Comparison of ENCODE assay signal across 9 mouse cellular contexts in the genomic region with DNA sequence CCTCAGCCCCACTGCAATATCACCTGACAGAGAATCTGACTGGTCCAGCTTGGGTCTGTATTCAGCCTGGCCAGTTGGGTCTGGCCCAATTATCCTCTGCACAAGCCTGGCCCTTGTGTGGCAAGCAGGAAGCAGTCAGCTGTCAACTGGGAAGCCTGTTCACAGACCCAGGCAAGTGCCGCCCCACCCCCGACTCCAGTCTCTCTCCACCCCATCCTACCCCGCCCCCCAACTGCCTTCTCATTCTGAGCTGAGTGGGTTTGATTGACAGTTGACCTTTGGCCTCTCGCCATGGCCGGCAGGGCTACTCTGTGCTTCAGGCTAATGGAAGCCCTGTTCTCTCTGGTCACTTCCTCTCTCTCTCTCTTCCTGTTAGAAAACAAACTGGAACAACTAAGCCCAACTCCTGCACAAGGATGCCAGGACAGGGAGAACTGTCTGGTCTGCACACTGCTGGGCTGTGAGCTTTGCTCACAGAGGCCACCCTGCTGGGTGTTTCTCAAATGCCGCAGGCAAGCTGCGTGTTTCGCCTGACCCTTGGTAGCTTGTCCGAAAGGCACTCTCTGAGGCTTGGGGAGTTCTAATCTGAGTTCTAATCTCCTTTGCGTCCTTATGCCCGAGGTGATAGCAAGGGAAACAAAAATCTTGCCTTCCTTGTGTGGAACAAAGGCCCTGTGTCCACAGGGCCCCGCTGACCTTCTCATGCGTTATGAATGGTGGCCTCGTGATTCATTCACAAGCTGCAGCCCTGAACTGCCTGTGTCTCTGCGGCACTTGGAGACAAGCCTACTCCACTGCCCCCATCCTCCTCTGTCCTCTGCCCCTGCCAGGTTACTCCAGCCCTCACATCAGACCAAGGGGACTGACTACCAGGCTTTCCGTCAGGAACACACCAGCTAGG. TPM values are rescaled to one million over a fixed set of nuclear protein-coding genes. Genes with fewer than 3 reads are reported as not detected.
A peak's percentile ranks its signal among the peaks of the same experiment; 100 is the strongest.
DNase-seq lines count a peak whose midpoint lies in the region; ATAC-seq lines count a peak whose summit lies in the region.
"Had no signal": no experiment of that assay in that cellular context is flagged by ENCODE, and none has a peak within 500 bp of the region (broad histone marks: within the 10 kb centered on the region; RNA-seq: fewer than 3 reads in every experiment).

No protein-coding gene starts in this region.

- H3K27me3 ChIP-seq in heart, embryonic 10.5 days (ENCODE audit: insufficient read depth, poor library complexity, severe bottlenecking) = peaks cover 9% of the 10 kb centered on the region; the same call in 1 of the 2 replicates
- H3K27me3 ChIP-seq in hindbrain, embryonic 12.5 days = no peaks in the 10 kb centered on the region
- no peaks in the 10 kb centered on the region for H3K27me3 ChIP-seq in limb, embryonic 13.5 days
- no peaks in the 10 kb centered on the region for H3K27me3 ChIP-seq in midbrain, embryonic 16.5 days (ENCODE audit: control insufficient read depth, insufficient read depth, low read depth, low read length)

- peak; percentile 68 for ATAC-seq in hindbrain, embryonic 12.5 days (ENCODE audit: low FRiP score)
- no peak; the same call in 1 of the 2 replicates for ATAC-seq in limb, embryonic 13.5 days (ENCODE audit: low FRiP score, low read depth)
- peak; percentile 37; the same call in 1 of the 2 replicates for ATAC-seq in midbrain, embryonic 16.5 days

- H3K36me3 ChIP-seq in heart, embryonic 10.5 days = no peaks in the 10 kb centered on the region
- no peaks in the 10 kb centered on the region for H3K36me3 ChIP-seq in hindbrain, embryonic 12.5 days
- no peaks in the 10 kb centered on the region for H3K36me3 ChIP-seq in limb, embryonic 13.5 days
- H3K36me3 ChIP-seq in midbrain, embryonic 16.5 days (ENCODE audit: control insufficient read depth, insufficient read depth, low read length) = no peaks in the 10 kb centered on the region

- WGBS in heart, embryonic 10.5 days = 35% methylated on average over 16 of the region's 16 CpGs
- 4% methylated on average over 16 of the region's 16 CpGs for WGBS in hindbrain, embryonic 12.5 days
- 35% methylated on average over 16 of the region's 16 CpGs for WGBS in limb, embryonic 13.5 days
- 8% methylated on average over 16 of the region's 16 CpGs for WGBS in midbrain, embryonic 16.5 days

- no peaks in the 10 kb centered on the region for H3K9me3 ChIP-seq in heart, embryonic 10.5 days
- no peaks in the 10 kb centered on the region for H3K9me3 ChIP-seq in hindbrain, embryonic 12.5 days (replicated peaks)
- no peaks in the 10 kb centered on the region for H3K9me3 ChIP-seq in limb, embryonic 13.5 days
- H3K9me3 ChIP-seq in midbrain, embryonic 16.5 days (replicated peaks; ENCODE audit: control insufficient read depth, low read length, poor library complexity, severe bottlenecking) = no peaks in the 10 kb centered on the region

- peak; percentile 84 for DNase-seq in heart, embryonic 10.5 days (ENCODE audit: low spot score)
- no peak for DNase-seq in heart, adult 8-10 months (ENCODE audit: low spot score)
- DNase-seq in embryo, embryonic 10 days (ENCODE audit: low spot score) = peak; percentile 95
- no peak for DNase-seq in left cerebral cortex, postnatal 25 days (ENCODE audit: low spot score in 2 of 2)
- no peak for DNase-seq in spleen, postnatal 36 days (ENCODE audit: low spot score in 2 of 2)

- H3K4me3 ChIP-seq in heart, embryonic 10.5 days = no peak overlapping the region
- no peak overlapping the region for H3K4me3 ChIP-seq in hindbrain, embryonic 12.5 days
- no peak overlapping the region for H3K4me3 ChIP-seq in limb, embryonic 13.5 days
- H3K4me3 ChIP-seq in midbrain, embryonic 16.5 days (ENCODE audit: low read depth, low read length) = no peak overlapping the region
- H3K4me3 ChIP-seq: erythroblast, embryonic 14.5 days had no signal

- H3K9ac ChIP-seq in hindbrain, embryonic 12.5 days = no peak overlapping the region
- 0 out of 2 replicates have a peak overlapping the region, but pooled peaks have one; percentile 4 for H3K9ac ChIP-seq in limb, embryonic 13.5 days
- H3K9ac ChIP-seq in midbrain, embryonic 16.5 days (ENCODE audit: low read depth, low read length) = no peak overlapping the region; the same call in 1 of the 2 replicates

- peak overlapping the region; percentile 80 for H3K27ac ChIP-seq in heart, embryonic 10.5 days
- peak overlapping the region; percentile 79 for H3K27ac ChIP-seq in hindbrain, embryonic 12.5 days
- no peak overlapping the region for H3K27ac ChIP-seq in limb, embryonic 13.5 days
- H3K27ac ChIP-seq in midbrain, embryonic 16.5 days (ENCODE audit: low read length) = peak overlapping the region; percentile 43; the same call in 1 of the 2 replicates

- H3K4me2 ChIP-seq in hindbrain, embryonic 12.5 days (replicated peaks) = no peak overlapping the region
- H3K4me2 ChIP-seq in limb, embryonic 13.5 days (replicated peaks) = no peak overlapping the region
- H3K4me2 ChIP-seq in midbrain, embryonic 16.5 days (ENCODE audit: low read length) = no peak overlapping the region

- peaks cover 30% of the 10 kb centered on the region for H3K4me1 ChIP-seq in heart, embryonic 10.5 days
- peaks cover 38% of the 10 kb centered on the region for H3K4me1 ChIP-seq in hindbrain, embryonic 12.5 days
- peaks cover 9% of the 10 kb centered on the region for H3K4me1 ChIP-seq in limb, embryonic 13.5 days
- peaks cover 5% of the 10 kb centered on the region; the same call in 1 of the 2 replicates for H3K4me1 ChIP-seq in midbrain, embryonic 16.5 days (ENCODE audit: control insufficient read depth, insufficient read depth, low read length)

- intact Hi-C loops in left cerebral cortex, postnatal 25 days (cut with DNase I) = no loop called here

RNA-seq across cellular contexts. Expression of gene Tldc1, which starts 13.8 kb away (rescaled TPM):
- 14.5 and 19.8 TPM in 2 replicates for polyA plus RNA-seq in heart, embryonic 10.5 days (2016; fragmentation: Nextera tagmentation; extraction: Ambion mirVana)
- total RNA-seq in heart, adult 8-10 months (2022) = 10 to 100 TPM; 11.3 to 14.3 (median 12.1) TPM
- 11.9 and 12.2 TPM in 2 replicates for polyA plus RNA-seq in hindbrain, embryonic 12.5 days (2016; fragmentation: Nextera tagmentation; extraction: Ambion mirVana)
- 10.3 and 10.7 TPM in 2 replicates for polyA plus RNA-seq in limb, embryonic 13.5 days (2015; fragmentation: Nextera tagmentation; extraction: Ambion mirVana)
- polyA plus RNA-seq in midbrain, embryonic 16.5 days (2015; fragmentation: Nextera tagmentation; extraction: Ambion mirVana) = 10.9 and 12.2 TPM in 2 replicates
- total RNA-seq in left cerebral cortex, postnatal 25 days (2021) = 10 to 100 TPM; 17.0 to 17.4 TPM

RNA-seq across cellular contexts. Expression of gene Cotl1, which starts 48.3 kb away (rescaled TPM):
- polyA plus RNA-seq in heart, embryonic 10.5 days (2016; fragmentation: Nextera tagmentation; extraction: Ambion mirVana) = 55.7 and 62.0 TPM in 2 replicates
- 10 to 100 TPM in 3 of 4 experiments, 1 to 10 TPM in 1; 9.6 to 26.9 (median 11.3) TPM for total RNA-seq in heart, adult 8-10 months (2022)
- polyA plus RNA-seq in hindbrain, embryonic 12.5 days (2016; fragmentation: Nextera tagmentation; extraction: Ambion mirVana) = 115 and 142 TPM in 2 replicates
- 64.0 and 67.8 TPM in 2 replicates for polyA plus RNA-seq in limb, embryonic 13.5 days (2015; fragmentation: Nextera tagmentation; extraction: Ambion mirVana)
- 126 and 139 TPM in 2 replicates for polyA plus RNA-seq in midbrain, embryonic 16.5 days (2015; fragmentation: Nextera tagmentation; extraction: Ambion mirVana)
- total RNA-seq in left cerebral cortex, postnatal 25 days (2021) = 10 to 100 TPM; 57.2 to 62.6 TPM

Comparison
In these comparisons a context has a peak if more than half of its experiments do, and no peak if none do; other contexts are left out.
1. DNase-seq: peak in heart, embryonic 10.5 days (single experiment) and embryo, embryonic 10 days (single experiment); none in heart, adult 8-10 months (single experiment), left cerebral cortex, postnatal 25 days (0 of 2) and spleen, postnatal 36 days (0 of 2).